Mouse (Mus musculus) lung, postnatal 0 days (tissue): ENCODE measurements around the gene Ankrd1. TPM values are rescaled to one million over a fixed set of nuclear protein-coding genes. Genes with fewer than 3 reads are reported as not detected.

Source experiments
- ATAC-seq: fragments of 200-750 bp; cut with Nextera tagmentation; 2 replicates; pipeline ENCODE4 v1.8.0; 2017; ENCODE audit warnings: moderate library complexity
- DNase-seq: peaks from one replicate; pipeline ENCODE4 v3.0.0-alpha.2; 2016; ENCODE audit warnings: low spot score
- H3K27ac ChIP-seq: fragments of 300-500 bp; sonication (generic); 2 replicates; pipeline ENCODE4 v1.5.1; 2014; ENCODE audit warnings: antibody characterized with exemption, mild to moderate bottlenecking, low read length, mixed read lengths
- H3K27me3 ChIP-seq: fragments of 300-500 bp; sonication (generic); replicated peaks from 2 replicates; pipeline ENCODE4 v1.6.1; 2014; ENCODE audit warnings: low read length, mixed read lengths; ENCODE audit not compliant: insufficient read depth
- H3K36me3 ChIP-seq: fragments of 300-500 bp; sonication (generic); 2 replicates; pipeline ENCODE4 v1.6.1; 2014; ENCODE audit warnings: low read length, mixed read lengths; ENCODE audit not compliant: insufficient read depth
- H3K4me1 ChIP-seq: fragments of 300-500 bp; sonication (generic); 2 replicates; pipeline ENCODE4 v1.6.1; 2014; ENCODE audit warnings: antibody characterized with exemption, low read depth, low read length, mixed read lengths; ENCODE audit not compliant: insufficient read depth
- H3K4me2 ChIP-seq: fragments of 300-500 bp; sonication (generic); replicated peaks from 2 replicates; pipeline ENCODE4 v1.6.1; 2014; ENCODE audit warnings: low read depth, mild to moderate bottlenecking, low read length, moderate library complexity, mixed read lengths
- H3K4me3 ChIP-seq: fragments of 300-500 bp; sonication (generic); 2 replicates; pipeline ENCODE4 v1.5.1; 2014; ENCODE audit warnings: low read depth, low read length
- H3K9ac ChIP-seq: fragments of 300-500 bp; sonication (generic); replicated peaks from 2 replicates; pipeline ENCODE4 v1.6.1; 2014; ENCODE audit warnings: low read depth, mild to moderate bottlenecking
- H3K9me3 ChIP-seq: fragments of 300-500 bp; sonication (generic); 2 replicates; pipeline ENCODE4 v1.6.1; 2016; ENCODE audit warnings: low read length, mixed read lengths
- CTCF ChIP-seq: IDR thresholded peaks from 2 replicates; pipeline ENCODE4 v1.5.1; 2016; ENCODE audit warnings: antibody characterized with exemption, mild to moderate bottlenecking
- EP300 ChIP-seq: IDR thresholded peaks from 2 replicates; pipeline ENCODE4 v1.6.1; 2016; ENCODE audit warnings: antibody characterized with exemption, mild to moderate bottlenecking, control low read depth
- WGBS: fragments of 180-500 bp; shearing (Covaris S2); extraction: QIAGEN DNeasy Blood & Tissue Kit; methylation state at CpG from one replicate; pipeline ENCODE4 v1.1.7; 2014; 5-methylcytosine and 5-hydroxymethylcytosine counted together
- polyA plus RNA-seq: library from polyadenylated mRNA; unstranded; fragments of >200 nt; fragmentation: Nextera tagmentation; extraction: Ambion mirVana; gene quantifications from 2 replicates; pipeline ENCODE4 v1.2.1, GENCODE M21; 2015

The Ankrd1 gene
- polyA plus RNA-seq: 2.2 and 7.4 TPM in 2 replicates

DNA sequence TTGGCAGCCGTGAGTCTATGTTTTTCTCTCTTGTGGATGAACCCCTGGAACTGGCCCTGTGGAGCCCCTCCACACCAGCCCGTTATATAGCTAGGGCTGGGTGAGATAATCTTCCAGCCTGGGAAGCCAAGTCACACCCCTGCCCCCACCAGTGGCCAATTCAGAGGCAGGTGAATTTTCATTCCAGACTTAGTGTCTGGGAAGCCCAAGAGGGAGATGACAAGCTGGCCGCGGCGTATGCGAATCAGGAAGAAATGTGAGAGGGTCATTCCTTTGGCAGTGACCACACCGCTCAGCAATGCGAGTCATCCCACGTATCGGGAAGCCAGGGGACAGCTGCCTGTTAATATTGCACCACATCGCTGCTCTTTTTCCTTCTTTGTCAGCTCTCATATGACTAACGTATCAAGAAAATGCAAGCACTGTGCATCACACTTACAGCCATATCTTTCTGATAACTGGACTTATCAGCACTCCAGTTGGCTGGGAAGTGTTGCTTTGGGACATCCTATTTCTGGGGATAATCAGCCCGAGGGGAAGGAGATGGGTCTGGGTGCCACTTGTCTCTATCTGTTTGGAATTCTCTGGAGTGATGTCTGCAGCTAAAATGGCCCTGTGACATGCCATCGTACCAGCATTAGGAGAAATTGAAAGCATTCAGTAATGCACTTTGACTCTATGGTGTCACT lies at the start of gene Ankrd1:
Gene Ankrd1 (minus strand): TSS at position 317 of the 689 bp plus-strand sequence.
- H3K9ac ChIP-seq: no peak within 1 kb of the TSS
- peak; percentile 24 for DNase-seq
- no peaks in the 10 kb centered on the region for H3K4me1 ChIP-seq
- peaks cover 5% of the 10 kb centered on the region for H3K9me3 ChIP-seq
- no peaks in the 10 kb centered on the region for H3K27me3 ChIP-seq
- H3K4me2 ChIP-seq: no peak within 1 kb of the TSS
- no peak within 1 kb of the TSS for H3K4me3 ChIP-seq
- no peak for TF ChIP-seq EP300
- ATAC-seq: peak; percentile 35; the same call in 1 of the 2 replicates
- no peaks in the 10 kb centered on the region for H3K36me3 ChIP-seq
- WGBS: 37% methylated on average over 14 of the region's 14 CpGs
- H3K27ac ChIP-seq: no peak within 1 kb of the TSS

GRCm38 (mm10) chr19:36169101-36169500 lies 49.2 kb upstream of the Ankrd1 start:
- WGBS: 65% methylated on average over 2 of the region's 2 CpGs
- DNase-seq (no peak), ATAC-seq (no peak)
- Histone ChIP-seq H3K36me3 (no peaks in the 10 kb centered on the region), H3K4me2 (no peak overlapping the region), H3K4me1 (peaks cover 4% of the 10 kb centered on the region; the same call in 1 of the 2 replicates), H3K27me3 (no peaks in the 10 kb centered on the region), H3K9ac (no peak overlapping the region), H3K4me3 (no peak overlapping the region), H3K27ac (no peak overlapping the region), H3K9me3 (no peaks in the 10 kb centered on the region)
- TF ChIP-seq EP300: no peak
- no peak for TF ChIP-seq CTCF

DNA sequence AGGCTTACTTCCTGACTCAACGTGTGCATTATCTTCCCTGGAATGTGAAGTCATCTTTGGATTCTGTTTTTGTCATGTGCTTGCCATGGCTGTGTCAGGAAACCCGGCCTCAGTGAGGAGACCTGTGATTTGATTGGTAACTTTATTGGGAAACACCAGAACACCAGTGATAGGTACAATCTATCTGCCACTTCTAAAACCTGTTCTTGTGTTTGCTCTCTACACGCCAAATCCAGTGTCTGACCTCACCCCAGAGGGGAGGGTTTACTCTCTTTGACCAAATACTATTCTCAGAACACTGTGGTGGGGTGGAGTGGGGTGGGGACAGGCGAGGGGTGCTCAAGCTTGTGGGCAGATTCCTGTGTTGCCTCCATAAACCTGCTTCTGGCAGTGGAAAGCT lies 48.2 kb upstream of the Ankrd1 start:
- Histone ChIP-seq H3K36me3 (no peaks in the 10 kb centered on the region), H3K4me2 (no peak overlapping the region), H3K27me3 (no peaks in the 10 kb centered on the region), H3K9me3 (no peaks in the 10 kb centered on the region), H3K4me3 (no peak overlapping the region), H3K27ac (no peak overlapping the region), H3K4me1 (peaks cover 4% of the 10 kb centered on the region; the same call in 1 of the 2 replicates), H3K9ac (no peak overlapping the region)
- DNase-seq (peak; percentile 30), ATAC-seq (peak; percentile 34)
- 44% methylated on average over 4 of the region's 4 CpGs for WGBS
- no peak for TF ChIP-seq EP300
- no peak for TF ChIP-seq CTCF

DNA sequence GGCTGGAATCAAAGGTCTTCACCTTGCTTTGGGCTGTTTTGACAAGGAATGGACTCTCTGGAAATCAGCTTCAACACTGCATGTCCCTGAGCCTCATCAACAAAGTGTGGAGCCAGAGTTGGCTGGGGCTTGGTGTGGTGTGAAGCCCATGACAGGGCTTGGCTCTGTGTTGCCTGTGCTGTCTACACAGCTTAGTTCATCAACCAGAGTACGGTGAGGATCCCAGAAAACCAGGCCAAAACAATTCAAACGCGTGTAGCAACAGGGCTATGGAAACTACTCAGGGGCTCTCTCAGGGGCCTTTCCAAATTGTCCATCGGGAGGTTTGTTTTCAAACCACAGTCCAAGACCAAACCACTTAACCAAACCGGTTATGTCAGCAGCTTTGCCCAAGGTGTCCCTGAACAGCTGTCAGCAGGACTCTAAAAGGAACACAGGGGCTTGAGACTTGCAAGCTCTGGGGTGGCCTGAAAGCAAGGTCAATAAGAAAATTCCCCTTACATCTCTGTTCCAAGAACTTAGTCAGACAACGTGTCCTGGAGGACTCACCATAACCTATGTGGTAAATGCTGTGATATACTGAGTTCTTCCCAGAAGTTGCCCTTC lies 47.5 kb upstream of the Ankrd1 start:
- TF ChIP-seq EP300 (0 out of 2 replicates have a peak, but pooled peaks have one; percentile 11), CTCF (no peak)
- Histone ChIP-seq H3K27me3 (no peaks in the 10 kb centered on the region), H3K9ac (no peak overlapping the region), H3K4me2 (no peak overlapping the region), H3K27ac (peak overlapping the region; percentile 38), H3K36me3 (no peaks in the 10 kb centered on the region), H3K4me3 (no peak overlapping the region), H3K4me1 (peaks cover 4% of the 10 kb centered on the region; the same call in 1 of the 2 replicates), H3K9me3 (no peaks in the 10 kb centered on the region)
- 26% methylated on average over 6 of the region's 6 CpGs for WGBS
- ATAC-seq (peak; percentile 93), DNase-seq (peak; percentile 76)

DNA sequence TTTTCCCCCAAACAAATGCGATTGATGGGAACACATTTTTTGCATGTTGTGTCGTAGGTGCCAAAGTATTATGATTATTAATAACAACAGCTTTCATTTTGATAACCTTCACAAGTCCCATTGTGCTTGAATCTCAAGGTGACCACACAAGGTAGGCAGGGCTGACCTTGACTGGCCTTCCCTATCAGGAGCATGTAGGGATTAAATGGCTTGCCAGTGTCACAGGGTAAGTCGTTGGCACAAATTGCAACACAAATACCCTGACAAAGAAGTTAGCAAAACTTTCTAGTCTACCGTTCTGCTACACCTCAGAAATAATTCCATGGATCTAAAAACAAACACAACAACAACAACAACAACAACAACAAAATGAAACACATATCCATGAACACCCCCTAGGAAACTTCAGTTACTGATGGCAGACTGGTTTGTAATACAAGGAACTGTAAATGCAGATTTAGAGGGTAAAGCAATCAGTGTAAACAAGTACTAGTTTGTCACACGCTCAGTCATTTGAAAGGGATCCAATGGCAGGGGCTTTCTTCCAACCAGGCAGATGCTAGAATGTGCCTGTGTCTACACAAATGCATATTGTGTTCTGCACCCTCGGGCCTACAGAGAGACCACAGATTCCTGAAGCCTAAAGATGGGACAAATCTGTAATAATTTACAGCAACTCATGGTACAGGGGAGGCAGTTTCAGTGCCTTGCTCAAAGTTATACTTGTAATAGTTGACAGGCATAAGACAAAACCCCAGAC lies 46.7 kb upstream of the Ankrd1 start:
- Histone ChIP-seq H3K4me3 (no peak overlapping the region), H3K27ac (peak overlapping the region; percentile 38; the same call in 1 of the 2 replicates), H3K9me3 (no peaks in the 10 kb centered on the region), H3K27me3 (no peaks in the 10 kb centered on the region), H3K4me2 (no peak overlapping the region), H3K4me1 (peaks cover 4% of the 10 kb centered on the region; the same call in 1 of the 2 replicates), H3K36me3 (no peaks in the 10 kb centered on the region), H3K9ac (no peak overlapping the region)
- peak; percentile 12 for ATAC-seq
- no peak for TF ChIP-seq CTCF
- TF ChIP-seq EP300: no peak
- 64% methylated on average over 6 of the region's 6 CpGs for WGBS
- peak; percentile 9 for DNase-seq

DNA sequence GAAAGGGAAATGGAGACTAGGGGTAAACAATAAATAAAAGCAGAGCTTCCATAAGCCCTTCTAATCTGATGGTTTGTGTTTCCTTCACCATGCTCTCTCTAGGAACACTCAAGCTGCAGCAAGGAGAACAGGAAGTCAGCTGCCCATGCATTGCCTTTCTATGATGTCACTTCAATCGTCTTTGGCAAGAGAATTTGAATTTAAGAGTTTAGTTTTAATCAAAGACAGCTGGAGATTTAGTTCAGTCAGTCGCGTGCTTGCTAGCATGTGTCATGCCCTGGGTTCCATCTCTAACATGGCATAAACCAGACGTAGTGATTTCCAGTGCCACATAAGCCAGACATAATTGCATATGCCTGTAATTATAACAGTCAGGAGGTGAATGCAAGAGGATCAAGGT lies 45.5 kb upstream of the Ankrd1 start:
- ATAC-seq: no peak
- H3K4me1 ChIP-seq: peaks cover 4% of the 10 kb centered on the region; the same call in 1 of the 2 replicates
- WGBS: 61% methylated on average over 4 of the region's 4 CpGs
- H3K27me3 ChIP-seq: no peaks in the 10 kb centered on the region
- no peak overlapping the region for H3K4me3 ChIP-seq
- no peaks in the 10 kb centered on the region for H3K9me3 ChIP-seq
- no peak for TF ChIP-seq EP300
- TF ChIP-seq CTCF: no peak
- no peak overlapping the region for H3K4me2 ChIP-seq
- no peak overlapping the region for H3K27ac ChIP-seq
- H3K9ac ChIP-seq: no peak overlapping the region
- no peaks in the 10 kb centered on the region for H3K36me3 ChIP-seq
- DNase-seq: peak; percentile 28
